Mouse (Mus musculus) forelimb bud, embryonic 11.5 days (tissue): ENCODE measurements around the gene Slf2.

ENCODE experiments used
- DNase-seq: peaks from one replicate; pipeline ENCODE4 v3.0.0-alpha.2; 2012; ENCODE audit warnings: low read depth, low spot score

Gene Slf2

DNA sequence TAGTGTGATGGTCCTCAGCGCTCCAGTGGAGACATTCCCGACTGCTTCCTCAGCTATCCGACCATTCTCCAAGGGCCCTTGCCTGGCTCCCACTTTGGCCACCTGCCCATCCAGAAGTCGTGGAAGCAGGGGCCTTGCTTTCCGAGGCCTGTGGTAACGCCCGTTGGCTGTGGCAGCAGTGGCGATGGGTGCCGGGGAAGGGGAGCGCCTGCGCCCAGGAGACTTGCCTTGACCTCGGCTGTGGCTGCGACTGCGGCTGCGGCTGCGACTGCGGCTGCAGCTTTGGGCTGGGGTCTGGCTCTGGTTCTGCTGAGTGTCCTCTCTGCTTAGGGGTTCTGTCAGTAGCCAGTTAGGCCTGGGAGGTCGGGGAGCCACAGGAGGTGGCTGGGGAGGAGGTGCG is 97.8 kb downstream of the Slf2 start:
- no peak for DNase-seq

DNA sequence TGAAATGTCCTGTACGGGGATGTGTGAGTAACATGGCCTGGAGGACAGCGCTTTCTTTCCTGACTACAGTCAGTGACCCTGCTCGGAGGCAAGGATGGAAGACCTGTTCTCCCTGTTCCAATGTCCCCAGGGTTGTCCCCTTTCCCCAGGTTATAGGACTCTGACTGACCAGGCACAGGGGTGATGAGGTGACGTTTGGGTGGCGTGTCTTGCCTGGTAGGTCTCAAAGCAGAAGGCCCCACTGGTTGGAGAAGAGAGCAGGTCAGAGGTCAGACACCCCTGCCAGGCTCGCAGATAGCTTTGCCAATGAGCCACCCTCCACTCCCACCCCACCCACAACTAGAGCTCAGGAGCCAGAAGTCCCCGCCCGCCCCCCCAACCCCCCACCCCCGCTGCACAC is 98.6 kb downstream of the Slf2 start:
- DNase-seq: no peak

DNA sequence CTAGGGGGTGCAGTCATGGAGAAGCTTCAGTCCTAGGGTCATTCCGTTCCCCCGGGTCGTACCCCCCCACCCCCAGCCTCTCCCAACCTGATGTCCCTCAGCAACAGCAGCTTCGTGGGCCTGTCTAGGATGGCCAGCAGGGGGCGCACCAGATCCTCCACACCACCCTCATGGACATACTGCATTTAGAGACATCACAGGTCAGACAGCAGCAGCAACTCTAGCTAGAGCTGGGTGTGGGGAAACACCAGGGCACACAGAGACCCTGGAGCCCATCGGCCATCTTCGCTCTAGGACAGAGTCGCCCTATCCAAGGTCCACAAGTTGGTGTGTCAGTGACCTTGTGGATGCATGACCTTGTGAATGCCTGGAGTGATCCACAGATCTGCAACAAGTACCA is 99.2 kb downstream of the Slf2 start:
- peak; percentile 57 for DNase-seq

DNA sequence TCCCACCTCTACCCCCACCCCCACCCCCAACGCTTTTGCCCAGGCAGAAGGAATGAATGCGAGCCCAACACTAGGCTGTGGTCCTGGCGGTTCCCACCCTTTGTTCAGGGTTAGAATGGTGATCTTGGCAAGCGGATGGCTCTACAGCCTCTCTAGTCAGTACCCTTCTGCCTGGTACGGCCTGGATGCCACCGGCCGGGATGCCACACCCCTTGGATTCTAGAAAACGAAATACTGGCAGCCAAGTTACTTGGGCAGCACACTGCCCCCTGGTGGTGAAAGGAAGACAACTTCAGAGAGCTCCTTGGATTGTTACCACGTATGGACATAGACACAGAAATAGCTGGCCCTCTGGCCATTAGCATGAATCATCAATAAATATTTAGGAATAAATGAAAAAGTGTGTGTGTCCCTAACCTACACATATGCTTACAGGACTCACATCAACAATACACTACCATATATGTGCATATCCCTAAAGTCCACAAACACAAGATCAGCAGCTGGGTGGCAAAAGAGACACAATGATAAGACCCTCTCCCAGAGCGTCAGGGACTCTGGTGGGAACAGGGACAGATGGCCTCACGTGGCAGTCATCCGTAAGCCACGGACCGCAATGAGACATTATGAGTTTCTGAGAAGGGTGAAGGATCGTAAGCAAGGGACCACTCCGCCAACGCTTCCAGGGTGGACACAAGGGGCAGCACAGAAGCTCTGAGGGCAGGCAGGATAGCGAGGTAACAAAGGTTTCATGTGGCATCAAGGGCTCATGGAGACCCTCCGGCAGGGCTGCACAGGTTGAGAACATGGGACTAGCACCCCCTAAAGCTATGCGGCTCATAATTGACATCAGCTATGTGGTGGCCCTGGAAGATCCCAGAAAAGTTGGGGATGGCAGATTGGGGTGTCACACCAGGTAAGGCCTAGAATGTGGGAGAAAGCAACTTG is 100.1 kb downstream of the Slf2 start:
- DNase-seq: peak; percentile 87

DNA sequence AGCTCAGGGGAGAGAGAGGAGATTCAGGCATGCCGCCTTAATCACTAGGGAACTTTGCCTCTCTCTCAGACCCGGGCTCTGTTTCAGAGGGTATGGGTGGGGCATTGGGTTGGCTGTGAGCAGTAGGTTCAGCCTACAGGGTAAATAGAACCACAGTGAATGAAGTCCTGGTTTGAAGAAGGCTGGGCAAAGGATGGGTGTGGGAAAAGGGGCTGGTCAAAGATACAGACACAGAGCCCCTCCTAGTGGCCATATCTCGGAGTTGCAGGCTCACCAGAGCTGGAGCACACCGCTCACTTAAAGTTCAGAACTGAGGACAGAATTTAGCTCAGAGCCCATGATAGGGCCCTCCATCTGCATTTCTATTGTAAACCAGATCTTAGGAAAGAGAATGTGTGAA is 100.8 kb downstream of the Slf2 start:
- DNase-seq: peak; percentile 83
